Mouse (Mus musculus) embryonic fibroblast, embryonic 13.5 days (primary cell): ENCODE measurements around the gene Foxp1.

Source experiments
- CTCF ChIP-seq: IDR thresholded peaks from 2 replicates; pipeline ENCODE4 v1.5.1; 2011; ENCODE audit warnings: mild to moderate bottlenecking, control low read depth, low read length, moderate library complexity, borderline replicate concordance; ENCODE audit not compliant: insufficient read depth
- POLR2A ChIP-seq: IDR thresholded peaks from 2 replicates; pipeline ENCODE4 v1.6.1; 2011; ENCODE audit warnings: low read depth, mild to moderate bottlenecking, control low read depth, low read length, moderate library complexity

DNA sequence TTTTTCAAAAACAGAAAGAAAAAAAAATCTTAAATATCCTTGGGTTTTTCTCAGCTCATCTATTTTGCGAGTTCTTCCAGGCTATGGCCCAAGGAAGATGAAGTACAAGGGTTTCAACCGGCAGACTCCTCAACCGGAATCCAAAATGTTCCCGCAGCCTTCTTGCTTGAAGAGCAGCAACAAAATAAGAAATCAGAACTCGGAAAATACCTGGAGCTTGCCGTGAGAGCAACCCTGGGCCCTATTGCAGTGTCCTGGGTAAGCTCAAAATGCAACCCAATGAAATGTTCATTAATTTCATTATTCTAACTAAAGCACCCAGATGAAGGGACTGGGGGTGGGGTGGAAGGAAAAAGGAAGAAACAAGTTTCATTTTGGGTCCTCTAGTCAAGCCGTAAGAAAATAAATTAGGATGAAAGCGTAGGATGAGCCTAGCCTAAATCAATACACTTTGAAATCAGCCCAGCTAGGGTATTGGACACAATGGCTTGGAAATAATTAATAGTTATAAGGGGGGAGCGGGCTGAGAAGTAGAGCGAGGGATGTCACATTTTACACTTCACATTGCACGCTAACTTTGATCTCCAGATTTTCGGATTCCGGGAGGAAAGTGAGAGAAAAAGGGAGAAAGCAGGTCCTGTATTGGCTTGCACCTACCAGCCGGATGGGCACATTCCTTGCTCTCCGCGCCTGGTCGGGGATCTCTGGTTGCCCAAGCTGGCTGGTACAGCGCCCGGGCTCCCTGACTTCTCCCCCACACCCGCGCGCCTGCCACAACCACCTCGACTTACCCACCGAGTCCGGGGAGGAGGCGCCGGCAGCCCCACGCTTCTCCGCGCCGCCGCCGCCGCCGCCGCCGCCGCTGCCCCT is 2.5 kb downstream of the Foxp1 start:
- TF ChIP-seq CTCF (no peak), POLR2A (no peak)
